Mouse (Mus musculus): Measurements from ENCODE around the gene Desi2.
"Not testable (repeated sequence)": the region's sequence is repeated elsewhere in the genome, so short reads cannot be mapped to it uniquely, and the experiment has no call there.

DNA sequence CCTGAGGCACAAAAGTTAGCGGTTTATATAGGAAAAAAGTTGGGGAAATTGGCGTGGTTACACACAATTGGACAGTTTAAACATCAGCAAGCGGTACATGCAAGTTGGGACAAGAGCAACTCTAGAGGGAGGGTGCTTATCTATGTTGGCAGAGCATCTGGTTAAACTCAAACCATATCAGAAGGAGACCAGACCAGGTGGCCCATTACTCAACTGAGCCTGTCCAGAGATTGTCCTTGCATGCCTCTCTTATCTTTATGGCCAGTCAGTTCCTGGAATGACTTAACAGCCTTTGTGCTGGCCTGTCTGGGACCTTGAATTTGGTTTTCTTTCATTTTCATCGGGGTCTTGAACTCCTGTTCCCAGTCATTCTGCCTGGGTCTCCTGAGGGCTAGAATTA lies 41.7 kb downstream of the Desi2 start:
- not testable (repeated sequence) for TF ChIP-seq CTCF (conservative IDR thresholded peaks at IDR 0.05 in 1 of 2, IDR thresholded peaks at IDR 0.05 in 1 of 2; ENCODE audit: low read depth in 2 of 2, low read length in 2 of 2); JUND (conservative IDR thresholded peaks at IDR 0.05; ENCODE audit: low read depth, low read length); HCFC1 (IDR thresholded peaks at IDR 0.05; ENCODE audit: low read depth, low read length); MEF2A (IDR thresholded peaks at IDR 0.05; ENCODE audit: borderline replicate concordance, low read depth, low read length); SIN3A (IDR thresholded peaks at IDR 0.05; ENCODE audit: low read length); USF2 (conservative IDR thresholded peaks at IDR 0.05; ENCODE audit: low read depth, low read length); UBTF (IDR thresholded peaks at IDR 0.05; ENCODE audit: low read depth, low read length); EP300 (IDR thresholded peaks at IDR 0.05; ENCODE audit: low read length)
